Mouse (Mus musculus) adrenal gland, postnatal 36 days (tissue): ENCODE data around the gene Pip5k1a. TPM values are rescaled to one million over a fixed set of nuclear protein-coding genes. Genes with fewer than 3 reads are reported as not detected.
A peak's percentile ranks its signal among the peaks of the same experiment; 100 is the strongest.
"Not testable (repeated sequence)": the region's sequence is repeated elsewhere in the genome, so short reads cannot be mapped to it uniquely, and the experiment has no call there.

ENCODE experiments used
- DNase-seq, 2 experiments: peaks; one replicate each; pipeline ENCODE4 v3.0.0; 2021; ENCODE audit warnings: mixed read lengths in 1 of 2
- total RNA-seq, 2 experiments: library from RNA; stranded (reverse); gene quantifications; 2 replicates each; pipeline ENCODE4 v1.2.3; 2021

Pip5k1a gene
- total RNA-seq, 2 experiments from 2014 or later = 41.8 to 58.9 TPM

- no peak for DNase-seq
Measured at GRCm38 (mm10) chr3:95112760-95113159, 6.0 kb upstream of the Pip5k1a start.

- DNase-seq = peak; percentile 93
Measured at GRCm38 (mm10) chr3:95110911-95111726, 4.4 kb upstream of the Pip5k1a start, which contains the start of gene Vps72. Gene Vps72, plus strand, starts transcription at chr3:95111022.

- DNase-seq = no peak
Measured at GRCm38 (mm10) chr3:95107898-95108297, 1.2 kb upstream of the Pip5k1a start.

- not testable (repeated sequence) for DNase-seq
Measured at GRCm38 (mm10) chr3:95107308-95107707, 578 bp upstream of the Pip5k1a start.

- no peak for DNase-seq
Measured at GRCm38 (mm10) chr3:95105586-95106337, 968 bp downstream of the Pip5k1a start.

- DNase-seq = no peak
Measured at GRCm38 (mm10) chr3:95105121-95105520, 1.6 kb downstream of the Pip5k1a start.

GRCm38 (mm10) chr3:95100854-95101253 is 5.9 kb downstream of the Pip5k1a start:
- DNase-seq = no peak

- DNase-seq = no peak
Measured at GRCm38 (mm10) chr3:95088071-95088470, 18.7 kb downstream of the Pip5k1a start.

- no peak for DNase-seq
Measured at GRCm38 (mm10) chr3:95071606-95072005, 35.1 kb downstream of the Pip5k1a start.

- DNase-seq = peak; percentile 62 to 64
Measured at GRCm38 (mm10) chr3:95066570-95066969, 40.2 kb downstream of the Pip5k1a start.

GRCm38 (mm10) chr3:95066095-95066494 is 40.6 kb downstream of the Pip5k1a start:
- DNase-seq = peak in 1 of 2 experiments; percentile 23

GRCm38 (mm10) chr3:95065553-95065952 is 41.2 kb downstream of the Pip5k1a start:
- DNase-seq = no peak

GRCm38 (mm10) chr3:95063741-95064140 is 43.0 kb downstream of the Pip5k1a start:
- no peak for DNase-seq

- no peak for DNase-seq
Measured at GRCm38 (mm10) chr3:95058078-95058477, 48.7 kb downstream of the Pip5k1a start.

- peak in 1 of 2 experiments; percentile 22 for DNase-seq
Measured at GRCm38 (mm10) chr3:95056275-95056674, 50.5 kb downstream of the Pip5k1a start.

- peak; percentile 47 to 58 for DNase-seq
Measured at GRCm38 (mm10) chr3:95054481-95055260, 52.1 kb downstream of the Pip5k1a start.

GRCm38 (mm10) chr3:95053701-95054100 is 53.0 kb downstream of the Pip5k1a start:
- DNase-seq = peak in 1 of 2 experiments; percentile 51

- peak in 1 of 2 experiments; percentile 63 for DNase-seq
Measured at GRCm38 (mm10) chr3:95052959-95053358, 53.8 kb downstream of the Pip5k1a start.

GRCm38 (mm10) chr3:95047914-95048313 is 58.8 kb downstream of the Pip5k1a start:
- DNase-seq = peak; percentile 57 to 71

GRCm38 (mm10) chr3:95046462-95047057 is 60.2 kb downstream of the Pip5k1a start:
- peak; percentile 54 to 67 for DNase-seq

- DNase-seq = no peak
Measured at GRCm38 (mm10) chr3:95043251-95043650, 63.5 kb downstream of the Pip5k1a start.

GRCm38 (mm10) chr3:95042838-95043229 is 63.9 kb downstream of the Pip5k1a start:
- no peak for DNase-seq
